Mouse (Mus musculus): ENCODE data around the gene Parvb.

Gene Parvb

DNA sequence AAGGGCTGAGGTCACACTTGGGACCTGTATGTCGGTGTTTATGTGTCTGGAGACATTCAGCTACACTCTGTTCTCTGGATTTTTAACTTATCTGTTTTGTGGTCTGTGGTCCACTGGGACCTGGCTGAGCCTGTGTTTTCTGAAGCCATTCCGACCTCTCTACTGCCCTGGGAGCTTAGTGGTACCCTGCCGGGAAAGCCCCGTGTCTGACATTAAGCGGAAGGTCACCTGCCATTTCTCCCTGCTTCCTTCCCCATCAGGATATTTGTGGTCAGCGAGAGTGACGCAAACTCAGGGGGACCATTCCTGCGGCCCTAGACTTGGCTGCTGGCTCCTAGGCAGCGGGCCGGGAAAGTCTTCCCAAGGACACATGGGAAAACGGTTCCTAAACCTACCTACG is 61.7 kb downstream of the Parvb start:
- DNase-seq (ENCODE audit: low spot score in 2 of 2): no peak

DNA sequence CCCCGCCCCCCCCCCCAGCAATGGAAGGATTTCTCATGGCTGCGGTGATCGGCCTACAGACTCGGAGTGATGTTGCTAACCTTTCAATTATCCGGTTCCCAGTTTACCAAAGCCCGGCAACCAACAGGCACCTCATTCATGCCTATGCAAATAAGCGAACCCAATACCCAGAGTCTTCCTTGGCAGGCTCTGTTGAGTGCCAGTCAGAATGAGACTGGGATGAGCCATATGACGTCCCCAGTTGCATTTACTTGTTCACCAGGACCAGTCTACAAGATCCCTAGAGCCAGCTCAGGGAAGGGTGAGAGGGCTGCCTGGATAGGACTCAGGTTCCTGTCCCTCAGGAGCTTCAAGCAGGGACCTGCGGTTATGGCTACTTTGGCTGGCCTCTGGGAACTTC is 62.5 kb downstream of the Parvb start:
- no peak for DNase-seq (ENCODE audit: low spot score in 2 of 2)

DNA sequence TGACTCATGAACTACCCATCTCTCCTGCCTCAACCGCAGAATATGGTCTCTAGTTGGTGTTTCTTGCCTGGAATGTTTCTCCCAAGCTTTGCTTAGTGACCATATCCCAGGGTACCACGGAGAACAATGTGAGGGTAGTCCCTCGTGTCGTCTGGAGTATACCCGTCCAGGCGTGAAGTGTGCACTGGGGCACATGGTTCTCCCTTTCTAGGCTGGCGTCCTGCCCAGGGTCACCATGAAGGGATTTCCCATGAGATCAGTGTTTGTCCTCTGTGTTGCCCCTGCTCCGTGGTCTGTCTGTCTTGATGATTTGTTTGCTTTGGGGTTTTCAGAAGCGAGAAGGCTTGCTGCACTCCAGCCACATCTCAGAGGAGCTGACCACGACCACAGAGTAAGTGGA is 63.4 kb downstream of the Parvb start:
- DNase-seq (ENCODE audit: low spot score in 2 of 2): no peak

DNA sequence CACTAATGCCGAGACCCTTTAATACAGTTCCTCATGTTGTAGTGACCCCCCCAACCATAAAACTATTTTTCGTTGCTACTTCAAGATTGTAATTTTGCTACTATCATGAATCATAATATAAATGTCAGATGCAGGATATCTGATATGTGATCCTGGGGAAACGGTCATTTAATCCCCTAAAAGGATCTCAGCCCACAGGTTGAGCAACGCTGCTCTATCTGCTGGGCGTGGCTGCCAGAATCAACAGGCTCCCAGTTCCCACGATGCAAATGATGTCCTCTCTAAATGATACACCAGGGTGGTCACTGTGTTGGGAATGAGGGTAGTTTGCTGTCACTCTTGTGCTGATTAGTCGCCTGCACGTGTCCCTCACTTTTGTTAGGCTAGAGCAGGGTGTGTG is 65.6 kb downstream of the Parvb start:
- DNase-seq (ENCODE audit: low spot score in 2 of 2): no peak

DNA sequence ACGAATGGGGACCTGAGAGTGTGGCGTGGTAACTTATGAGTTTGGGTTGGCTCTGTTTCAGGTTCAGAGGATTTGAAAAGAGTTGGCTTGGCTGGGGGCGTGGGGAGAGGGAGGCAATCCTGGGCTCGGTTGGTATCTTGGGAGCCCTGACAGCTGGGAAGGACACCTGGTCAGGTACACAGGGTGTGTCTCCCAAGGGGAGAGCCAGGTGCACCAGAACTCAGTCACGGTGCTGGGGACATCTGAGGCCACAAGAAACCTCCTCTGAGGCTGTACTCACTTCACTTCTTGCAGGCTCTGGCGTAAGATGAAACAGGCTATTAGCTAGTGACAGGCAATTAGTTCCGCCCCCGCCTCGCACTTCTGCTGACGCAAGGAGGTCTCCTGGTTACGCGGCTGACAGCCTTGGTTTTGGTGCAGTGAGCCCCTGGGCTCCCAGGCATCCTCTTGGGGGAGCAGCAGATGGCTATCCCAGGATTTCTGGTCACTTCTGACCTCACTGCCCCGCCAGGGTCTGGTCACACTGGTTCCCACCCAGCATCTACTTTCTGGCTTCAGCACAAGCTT is 67.0 kb downstream of the Parvb start:
- no peak for DNase-seq (ENCODE audit: low spot score in 2 of 2)

DNA sequence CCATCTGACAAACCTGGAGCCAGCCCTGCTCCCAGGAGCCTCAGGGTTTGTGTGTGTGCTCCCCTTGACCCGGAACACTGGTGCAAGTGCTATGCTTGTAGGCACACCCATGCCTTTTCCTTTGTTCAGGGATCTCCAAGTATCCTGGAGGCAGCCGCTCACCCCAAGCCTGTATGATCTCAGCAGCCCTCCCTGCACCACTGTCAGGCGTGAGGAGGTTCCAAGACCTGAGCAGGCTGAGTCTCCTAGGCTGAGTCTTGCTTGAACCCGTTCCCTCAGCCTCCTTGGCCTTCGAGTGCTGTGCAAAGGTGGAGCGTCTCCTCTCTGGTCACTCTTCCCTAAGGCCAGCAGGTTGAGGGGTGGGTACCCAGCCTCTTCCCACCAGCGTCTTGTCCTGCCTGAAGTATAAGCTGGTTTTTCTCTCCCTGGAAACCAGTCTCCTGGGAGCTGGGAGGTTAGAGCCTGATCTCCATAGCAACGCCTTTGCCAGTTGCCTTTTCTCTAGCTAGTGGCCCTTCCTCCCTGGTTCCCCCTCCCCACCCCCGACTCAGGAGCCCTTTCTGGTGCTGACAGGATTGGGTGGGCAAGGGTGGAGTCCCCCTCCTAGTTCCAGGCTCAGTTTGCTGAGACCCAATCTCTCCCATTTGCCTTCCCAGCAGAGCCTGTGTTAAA is 68.0 kb downstream of the Parvb start:
- no peak for DNase-seq (ENCODE audit: low spot score in 2 of 2)

DNA sequence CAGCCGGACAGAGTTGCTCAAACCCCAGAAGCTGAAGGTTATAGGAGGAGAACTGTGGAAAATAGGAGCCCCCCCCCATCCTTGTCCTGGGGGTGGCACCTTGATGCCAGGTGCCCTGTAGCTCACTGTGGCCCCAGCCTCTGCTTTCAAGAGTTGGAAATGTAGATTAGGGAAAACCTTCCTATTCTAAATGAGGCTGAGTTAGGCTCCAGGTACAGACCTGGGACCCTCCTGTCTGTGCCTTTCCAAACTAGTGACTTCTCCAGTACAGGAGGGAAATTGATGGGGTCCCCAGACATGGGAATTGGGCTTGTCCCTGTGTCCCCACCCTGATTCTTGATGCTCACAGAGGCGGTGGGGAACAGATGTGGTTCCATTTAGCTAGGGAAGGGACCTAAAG is 68.7 kb downstream of the Parvb start:
- DNase-seq (ENCODE audit: low spot score in 2 of 2): no peak

DNA sequence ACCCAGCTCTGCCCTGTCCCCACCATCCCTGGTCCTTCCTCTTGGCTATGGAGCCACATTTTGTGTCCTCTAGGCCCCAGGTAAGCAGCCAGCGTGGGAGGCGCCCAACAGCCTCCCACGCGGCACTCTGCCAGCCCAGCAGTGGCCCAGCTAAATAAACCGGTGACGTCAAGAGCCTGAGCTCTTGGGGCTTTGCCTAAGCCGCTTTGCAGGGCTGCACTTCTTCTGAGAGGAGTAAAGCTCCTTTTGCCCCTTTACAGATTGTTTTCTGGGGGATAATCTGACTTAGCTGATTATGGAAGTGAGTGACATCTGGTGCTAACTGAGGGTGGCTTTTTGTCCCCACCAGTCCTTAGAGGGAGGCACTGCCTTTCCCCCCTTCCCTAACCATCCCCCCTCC is 69.2 kb downstream of the Parvb start:
- peak in 1 of 2 experiments; percentile 45 for DNase-seq (ENCODE audit: low spot score in 2 of 2)

DNA sequence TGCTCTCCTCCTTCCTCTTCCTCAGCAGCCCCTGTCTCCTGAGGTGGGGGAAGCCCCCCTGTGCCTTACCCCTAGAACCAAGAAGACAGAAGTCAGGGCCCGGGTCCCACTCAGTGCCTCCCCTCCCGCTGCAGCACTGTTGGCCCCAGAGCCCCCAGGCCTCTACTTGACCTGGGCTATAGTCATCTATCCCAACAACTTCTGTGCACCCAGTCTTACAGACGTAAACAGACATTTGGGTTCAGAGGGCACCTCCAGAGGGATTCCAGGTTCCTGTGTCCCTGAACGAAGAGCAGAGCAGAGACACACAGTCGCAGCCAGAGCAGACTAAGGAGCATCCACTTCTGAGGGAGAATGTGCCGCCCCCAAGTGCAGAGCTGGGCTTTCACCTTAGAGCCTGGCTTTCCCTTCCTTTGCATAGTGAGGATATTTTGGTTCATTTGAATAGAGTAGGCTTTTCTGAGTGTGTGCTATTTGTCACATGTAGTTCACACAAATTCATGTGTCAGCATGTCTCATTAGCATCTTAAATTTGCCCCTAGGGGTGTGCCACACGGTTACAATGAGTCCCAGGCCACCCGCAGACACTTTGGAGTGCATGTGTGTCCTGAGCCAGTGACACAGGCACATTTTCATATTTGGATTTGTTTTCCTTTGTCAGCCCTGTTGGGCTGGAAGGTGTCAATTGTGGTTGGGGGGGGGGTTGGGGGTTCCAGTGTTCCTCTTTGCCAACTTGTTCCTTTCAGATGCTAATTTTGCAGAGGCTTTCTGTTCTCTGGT is 70.0 kb downstream of the Parvb start:
- DNase-seq (ENCODE audit: low spot score in 2 of 2): no peak

DNA sequence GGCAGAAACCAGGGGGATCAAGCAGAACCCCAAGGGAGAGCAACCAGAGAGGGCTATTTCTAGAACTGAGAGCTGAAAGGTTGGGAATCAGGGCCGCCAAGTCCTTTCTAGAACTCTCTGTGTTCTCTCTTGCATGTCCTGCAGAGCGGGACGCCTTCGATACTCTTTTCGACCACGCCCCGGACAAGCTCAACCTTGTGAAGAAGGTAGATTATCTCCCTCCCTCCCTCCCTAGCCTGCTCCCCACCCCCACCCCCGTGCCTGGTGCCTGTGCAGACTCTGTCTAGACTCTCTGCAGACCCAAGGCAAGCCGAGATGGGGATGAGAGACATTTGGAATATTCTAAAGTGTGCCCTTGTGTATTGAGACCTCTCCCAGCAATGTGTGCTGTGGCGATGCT is 71.4 kb downstream of the Parvb start:
- DNase-seq (ENCODE audit: low spot score in 2 of 2): no peak

DNA sequence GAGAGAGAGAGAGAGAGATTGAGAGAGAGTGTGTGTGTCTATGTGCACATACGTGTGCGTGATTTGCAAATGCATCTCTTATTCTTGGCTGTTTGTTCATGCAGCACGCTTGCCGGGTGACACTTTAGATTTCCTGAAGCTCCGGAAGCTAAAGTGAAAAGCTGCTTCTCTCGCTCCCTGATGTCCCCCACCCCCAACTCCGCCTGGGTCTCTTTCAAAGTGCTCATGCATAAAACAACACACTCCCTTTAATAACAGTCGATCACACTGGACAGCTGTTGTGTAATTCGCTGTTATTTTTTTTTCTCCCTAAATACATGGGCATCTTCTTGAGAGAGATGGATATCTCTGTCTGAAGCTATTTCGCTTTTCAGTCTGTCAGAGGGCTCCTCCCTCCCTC is 73.5 kb downstream of the Parvb start:
- no peak for DNase-seq (ENCODE audit: low spot score in 2 of 2)

DNA sequence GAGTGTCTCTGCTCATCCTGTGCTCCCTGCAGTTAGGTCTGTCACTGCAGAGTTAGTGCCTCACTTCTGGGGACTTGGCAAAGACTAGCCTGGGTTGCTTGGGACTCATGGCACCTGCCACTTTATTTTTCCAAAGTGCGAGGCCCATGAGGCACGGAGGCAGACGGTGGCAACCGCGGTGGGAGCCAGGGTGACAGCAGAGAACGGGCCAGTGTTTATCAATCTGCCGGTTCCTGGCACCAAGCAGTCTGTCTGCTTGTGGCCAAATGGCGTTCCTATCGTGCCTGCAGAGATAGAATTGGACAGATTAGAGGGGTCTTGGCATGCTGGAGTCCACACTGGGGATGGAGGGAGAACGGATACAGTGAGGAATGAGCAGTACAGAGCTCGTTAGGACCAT is 78.4 kb downstream of the Parvb start:
- no peak for DNase-seq (ENCODE audit: low spot score in 2 of 2)

DNA sequence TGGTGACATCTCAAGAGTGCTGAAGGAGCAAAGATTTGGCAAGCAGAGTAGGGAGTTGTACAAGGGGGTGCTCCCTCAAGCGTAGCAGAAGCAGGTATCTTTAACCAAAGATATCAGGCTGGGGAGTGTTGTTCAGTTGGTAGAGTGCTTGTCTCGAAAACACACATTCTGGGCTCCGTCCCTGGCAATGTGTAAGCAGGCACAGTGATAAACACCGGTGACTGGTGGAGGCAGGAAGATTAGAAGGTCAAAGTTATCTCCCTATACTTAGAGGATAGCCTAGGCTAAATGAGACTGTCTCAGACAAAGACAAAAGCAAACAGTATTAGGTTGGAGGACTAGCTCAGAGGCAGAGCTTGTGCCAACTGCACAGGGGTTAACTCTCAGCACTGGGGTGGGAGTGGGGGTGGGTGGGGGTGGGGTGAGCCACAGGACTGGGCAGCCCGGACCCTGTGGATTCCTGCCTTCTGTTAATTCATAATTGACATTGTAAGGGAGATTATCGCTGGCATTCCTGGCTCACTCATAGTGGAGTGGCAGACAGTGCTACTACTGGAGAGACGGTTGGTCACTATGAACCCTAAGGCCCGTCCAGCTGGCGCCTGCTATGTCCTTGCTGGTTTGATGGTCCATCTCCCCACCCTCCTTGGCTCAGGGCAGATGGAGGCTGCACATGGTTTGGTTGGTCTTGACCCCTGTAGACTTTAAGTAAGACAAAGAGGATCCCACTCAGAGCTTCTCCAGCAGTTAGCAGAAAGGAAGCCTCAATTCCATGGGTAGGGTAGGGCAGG is 79.6 kb downstream of the Parvb start:
- DNase-seq (ENCODE audit: low spot score in 2 of 2): no peak

DNA sequence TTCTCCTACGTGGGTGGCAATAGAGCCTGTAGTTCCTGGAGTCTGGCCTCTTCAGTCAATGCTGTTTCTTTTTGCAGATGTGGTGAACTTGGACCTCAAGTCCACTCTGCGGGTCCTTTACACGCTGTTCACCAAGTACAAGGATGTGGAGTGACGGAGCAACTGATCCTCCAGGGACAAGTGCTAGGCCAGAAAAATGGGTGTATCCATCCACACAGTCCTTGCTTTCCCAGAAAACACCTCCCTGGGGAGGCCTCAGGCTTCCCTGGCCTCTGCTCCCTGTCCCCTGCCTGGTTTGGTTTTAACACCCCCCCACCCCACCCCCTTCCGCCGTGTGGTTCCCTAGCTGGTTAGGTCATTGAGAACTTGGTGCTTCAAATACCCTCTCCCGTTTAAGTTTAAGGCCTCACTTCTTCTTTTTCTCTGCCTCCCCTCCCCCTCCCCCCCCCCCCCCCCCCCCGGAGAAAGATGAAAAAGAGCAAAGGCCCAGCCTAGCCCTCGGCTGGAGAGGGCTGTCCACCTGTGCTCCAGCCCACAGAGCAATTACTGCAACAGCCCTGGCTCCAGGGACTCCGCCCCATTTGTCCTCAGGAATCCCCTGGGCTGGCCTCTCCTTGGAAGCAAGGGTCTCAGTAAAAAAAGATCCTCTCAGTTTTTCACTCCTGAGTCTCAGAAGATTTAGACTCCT is 81.2 kb downstream of the Parvb start:
- DNase-seq (ENCODE audit: low spot score in 2 of 2): no peak

DNA sequence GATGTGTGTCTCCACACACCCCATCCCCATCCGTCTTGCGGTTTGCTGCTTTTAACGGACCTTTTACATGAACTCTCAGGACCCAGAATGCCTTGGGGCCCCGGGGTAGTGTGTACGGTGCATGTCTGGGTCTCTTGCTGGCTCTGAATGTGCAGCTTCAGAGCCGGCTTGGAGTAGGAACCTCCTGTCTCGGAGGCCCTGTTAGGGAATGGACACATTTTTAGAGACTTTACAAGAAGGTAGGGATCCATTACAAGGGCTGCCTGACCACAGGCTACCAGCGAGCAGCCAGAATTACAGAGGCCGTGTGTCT is 81.7 kb downstream of the Parvb start:
- no peak for DNase-seq (ENCODE audit: low spot score in 2 of 2)

DNA sequence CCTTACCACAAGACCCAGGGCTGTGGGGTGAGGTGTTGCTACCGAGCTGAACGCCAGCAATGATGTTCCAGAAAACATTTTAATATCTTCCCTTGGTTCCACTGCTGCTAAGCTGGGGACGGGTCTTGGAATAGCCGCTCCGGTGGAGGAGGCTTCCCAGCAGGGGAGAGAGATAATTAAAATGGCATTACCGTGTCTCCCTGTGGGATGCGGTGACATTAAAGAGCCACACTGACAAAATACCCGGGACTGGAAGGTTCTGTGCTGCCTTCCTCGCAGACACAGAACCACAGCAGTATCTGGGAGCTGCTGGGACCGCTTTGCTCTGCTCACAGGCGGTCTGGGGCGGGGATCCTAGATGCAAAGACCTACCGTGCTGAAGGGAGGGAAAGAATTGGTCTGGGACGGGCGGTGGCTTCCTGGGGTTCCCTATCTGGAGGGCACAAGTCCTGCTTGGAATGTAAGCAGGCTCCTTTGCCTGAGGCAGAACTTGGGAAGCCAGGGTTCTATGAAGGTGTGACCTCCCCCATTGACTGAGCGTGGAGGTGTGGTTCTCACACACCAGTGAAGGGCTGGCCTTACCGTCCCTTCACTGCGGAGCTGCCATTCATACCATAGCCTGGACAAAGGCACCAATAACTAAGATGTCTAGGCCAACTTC is 82.7 kb downstream of the Parvb start:
- DNase-seq (ENCODE audit: low spot score in 2 of 2): no peak

DNA sequence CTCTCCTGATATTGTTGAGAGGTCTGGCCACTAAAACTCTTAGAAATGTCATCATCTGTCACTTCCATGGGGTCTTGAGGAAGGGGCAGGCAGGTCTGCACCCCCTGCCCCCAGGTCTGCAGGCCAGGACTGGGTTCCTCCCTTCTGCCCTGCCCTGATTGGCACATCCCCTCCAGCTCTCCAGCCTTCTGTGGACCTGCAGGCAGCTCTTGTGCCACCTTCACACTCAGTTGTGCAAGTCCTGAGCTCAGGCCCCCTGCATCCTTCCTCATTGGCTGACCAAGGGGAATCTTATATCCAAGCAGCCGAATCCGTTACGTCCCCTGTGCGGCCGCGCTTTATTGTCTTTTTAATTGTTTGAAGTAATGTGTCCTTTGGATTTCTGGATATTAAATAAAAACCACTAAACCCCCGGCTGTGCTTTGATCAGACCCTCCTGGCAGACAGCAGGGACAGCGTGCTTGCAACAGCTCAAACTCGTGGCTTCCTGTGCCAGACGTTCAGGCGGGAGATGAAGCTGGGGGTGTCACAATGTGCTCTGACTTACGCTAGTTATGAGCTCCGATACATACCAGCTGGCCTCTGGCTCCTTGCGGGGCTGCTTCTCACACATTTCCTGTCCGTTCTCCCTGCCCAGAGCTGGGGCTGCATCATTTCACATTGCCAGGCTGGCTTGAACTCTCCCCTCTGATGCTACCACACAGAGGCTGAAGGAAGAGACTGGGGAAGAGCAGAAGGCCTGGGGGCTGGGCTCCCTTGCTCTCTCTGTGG is 83.6 kb downstream of the Parvb start:
- DNase-seq (ENCODE audit: low spot score in 2 of 2): peak in 1 of 2 experiments; percentile 40

DNA sequence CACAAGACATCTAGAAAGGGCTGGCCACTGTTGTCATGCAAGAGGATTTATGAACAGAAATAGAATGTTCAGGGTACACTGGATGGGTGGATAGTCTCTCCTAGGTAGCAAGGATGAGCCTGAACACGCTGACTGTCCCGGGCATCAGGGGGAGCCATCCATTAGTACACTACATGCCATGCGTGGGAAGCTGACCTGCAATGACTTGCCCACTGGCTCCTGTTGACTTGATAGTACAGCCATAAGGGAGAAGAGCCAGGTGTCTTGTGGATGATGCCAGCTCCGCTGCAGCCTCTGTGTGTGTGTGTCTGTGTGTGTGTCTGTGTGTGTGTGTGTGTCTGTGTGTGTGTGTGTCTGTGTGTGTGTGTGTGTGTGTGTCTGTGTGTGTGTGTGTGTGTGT is 87.5 kb downstream of the Parvb start:
- DNase-seq (ENCODE audit: low spot score in 2 of 2): no peak

DNA sequence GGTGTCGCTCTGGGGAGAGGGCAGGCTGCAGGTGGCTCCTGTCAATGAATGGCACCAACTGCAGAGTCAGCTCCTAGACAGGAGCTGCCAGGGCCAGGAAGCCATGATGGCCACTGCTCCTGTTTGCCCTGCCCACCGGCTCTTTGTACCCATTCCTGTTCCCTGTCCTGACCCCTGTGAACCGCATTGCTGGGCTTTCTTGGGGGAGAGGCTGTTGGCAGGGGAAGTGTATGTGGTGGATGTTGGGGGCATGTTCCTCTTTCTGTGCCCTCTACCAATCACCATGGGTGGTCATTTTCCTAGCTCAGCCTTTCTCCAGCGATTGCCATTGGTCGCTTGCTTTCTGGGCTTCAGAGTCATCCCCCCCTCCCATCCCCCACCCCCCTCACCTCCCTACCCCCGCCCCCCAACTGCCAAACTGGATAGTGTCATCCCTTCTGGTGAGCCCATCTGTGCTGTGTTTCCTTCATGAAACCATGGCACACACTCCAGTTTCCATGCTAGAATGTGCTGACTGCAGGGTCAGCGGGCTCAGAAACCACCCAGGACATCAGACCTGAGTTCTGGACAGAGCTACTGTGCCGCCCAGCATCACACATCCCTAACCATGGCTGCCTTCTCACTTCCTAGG is 89.8 kb downstream of the Parvb start:
- no peak for DNase-seq (ENCODE audit: low spot score in 2 of 2)
